Comparison of ENCODE assay signal across 25 mouse cellular contexts in the genomic region with DNA sequence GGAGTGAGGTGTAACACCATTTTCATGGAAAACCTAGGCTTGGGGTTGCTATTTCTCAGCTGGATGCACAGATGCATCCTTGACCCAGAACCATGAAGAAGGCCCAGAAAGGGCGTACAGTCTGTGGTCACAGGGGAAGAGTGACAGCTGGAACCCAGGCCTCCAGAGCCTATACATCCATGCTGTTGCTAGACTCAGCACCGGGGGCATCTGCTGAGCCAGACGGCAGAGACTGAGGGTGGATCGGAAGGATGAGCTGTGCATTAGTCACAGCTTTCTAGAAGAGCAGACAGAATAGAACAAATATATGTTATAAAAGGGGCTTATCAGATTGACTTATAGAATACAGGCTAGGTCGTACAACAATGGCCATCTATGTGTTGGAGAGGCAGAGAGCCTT. TPM values are rescaled to one million over a fixed set of nuclear protein-coding genes. Genes with fewer than 3 reads are reported as not detected.
DNase-seq lines count a peak whose midpoint lies in the region; ATAC-seq and TF ChIP-seq lines count a peak whose summit lies in the region.
"Had no signal": no experiment of that assay in that cellular context is flagged by ENCODE, and none has a peak within 500 bp of the region (broad histone marks: within the 10 kb centered on the region; RNA-seq: fewer than 3 reads in every experiment).

No protein-coding gene starts in this region.

- WGBS in thymus, adult 2 months, result 92% methylated on average over 5 of the region's 5 CpGs

- no peak for TF ChIP-seq CTCF in thymus, adult 2 months (IDR thresholded peaks at IDR 0.05; ENCODE audit: borderline replicate concordance, control insufficient read depth, extremely low read depth, insufficient read depth, low read length, poor library complexity)

- H3K27ac ChIP-seq in thymus, adult 2 months (ENCODE audit: control insufficient read depth, insufficient read depth, low read length), result no peak overlapping the region
- H3K27ac ChIP-seq: embryonic facial prominence, embryonic 12.5 days; heart, adult 2 months; hindbrain, embryonic 15.5 days; limb, embryonic 13.5 days; midbrain, embryonic 10.5 days had no signal

- H3K4me1 ChIP-seq in thymus, adult 2 months (replicated peaks; ENCODE audit: control insufficient read depth, insufficient read depth, low read length), result no peaks in the 10 kb centered on the region
- H3K4me1 ChIP-seq: embryonic facial prominence, embryonic 12.5 days; midbrain, embryonic 10.5 days had no signal

- TF ChIP-seq POLR2A in thymus, adult 2 months (IDR thresholded peaks at IDR 0.05; ENCODE audit: control insufficient read depth, extremely low read depth, insufficient read depth, low read length, poor library complexity), result no peak

- ATAC-seq in megakaryocyte-erythroid progenitor cell, adult 5-6 weeks (replicated peaks; ENCODE audit: low FRiP score, low TSS enrichment, poor library complexity, severe bottlenecking), result no peak
- ATAC-seq: CD4-positive, CD25-positive, alpha-beta regulatory T cell, adult 4 months had no signal

- intact Hi-C loops in gastrocnemius, postnatal 14 days (cut with DNase I; ENCODE audit: low total_unique reads), result no loop called here

- no peaks in the 10 kb centered on the region for H3K36me3 ChIP-seq in thymus, adult 2 months (ENCODE audit: control insufficient read depth, insufficient read depth, low read length)
- H3K36me3 ChIP-seq: embryonic facial prominence, embryonic 12.5 days; hindbrain, embryonic 15.5 days; limb, embryonic 13.5 days; midbrain, embryonic 10.5 days had no signal

- DNase-seq in layer of hippocampus, adult 11-12 months (ENCODE audit: low spot score), result peak; percentile 28
- no peak for DNase-seq in layer of hippocampus, adult 9-10 months (ENCODE audit: low spot score)
- peak; percentile 16 to 23 for DNase-seq in frontal cortex, postnatal 14 days (ENCODE audit: low spot score in 2 of 2)
- peak; percentile 25 to 57 for DNase-seq in left cerebral cortex, adult 9 months (ENCODE audit: low spot score in 2 of 2)
- DNase-seq in right cerebral cortex, postnatal 10 days (ENCODE audit: low spot score in 2 of 2), result peak; percentile 52 to 58
- no peak for DNase-seq in gastrocnemius, postnatal 14 days
- DNase-seq in thymus, adult 2 months, result no peak
- DNase-seq: adrenal gland, postnatal 25 days; cerebellum, postnatal 36 days; heart, adult 2 months; heart, postnatal 10 days; kidney, adult 18-20 months; kidney, postnatal 4 days; lung, postnatal 14 days; thymus, postnatal 25 days had no signal

- H3K27me3 ChIP-seq in thymus, adult 2 months (ENCODE audit: control insufficient read depth, insufficient read depth, low read length), result no peaks in the 10 kb centered on the region
- H3K27me3 ChIP-seq: embryonic facial prominence, embryonic 12.5 days; hindbrain, embryonic 15.5 days; limb, embryonic 13.5 days had no signal

- no peak overlapping the region for H3K4me3 ChIP-seq in thymus, adult 2 months (ENCODE audit: control insufficient read depth, insufficient read depth, low read length)
- H3K4me3 ChIP-seq: embryonic facial prominence, embryonic 12.5 days; heart, adult 2 months; hindbrain, embryonic 15.5 days; limb, embryonic 13.5 days; midbrain, embryonic 10.5 days had no signal

RNA-seq across cellular contexts. Expression of gene Nps, which starts 53.4 kb away (rescaled TPM):
- total RNA-seq in gastrocnemius, postnatal 14 days (2021), result under 1 TPM in 1 of 2 experiments, not detected in 1; 0.27 TPM
- polyA plus RNA-seq in thymus, adult 2 months (2012; rRNA removed), result not detected in 2 replicates
- not detected in 2 replicates for total RNA-seq in megakaryocyte-erythroid progenitor cell, adult 5-6 weeks (2014; fragmentation: Nextera tagmentation)
- total RNA-seq in megakaryocyte-erythroid progenitor cell, adult 5-6 weeks (2017), result not detected in 2 replicates
- total RNA-seq: adrenal gland, postnatal 25 days; gastrocnemius, adult 8-10 months; heart, adult 2 months; heart, postnatal 10 days; MEL had no signal
- polyA plus RNA-seq: CD4-positive, CD25-positive, alpha-beta regulatory T cell, adult 4 months; heart, adult 2 months; liver, embryonic 16.5 days; midbrain, embryonic 10.5 days; stomach, embryonic 14.5 days had no signal

Comparison
In these comparisons a context has a peak if more than half of its experiments do, and no peak if none do; other contexts are left out.
1. DNase-seq: peak in layer of hippocampus, adult 11-12 months (single experiment), frontal cortex, postnatal 14 days (2 of 2), left cerebral cortex, adult 9 months (2 of 2) and right cerebral cortex, postnatal 10 days (2 of 2); none in layer of hippocampus, adult 9-10 months (single experiment), gastrocnemius, postnatal 14 days (single experiment) and thymus, adult 2 months (single experiment).